ENCODE assay signal across 29 mouse cellular contexts in the genomic region with DNA sequence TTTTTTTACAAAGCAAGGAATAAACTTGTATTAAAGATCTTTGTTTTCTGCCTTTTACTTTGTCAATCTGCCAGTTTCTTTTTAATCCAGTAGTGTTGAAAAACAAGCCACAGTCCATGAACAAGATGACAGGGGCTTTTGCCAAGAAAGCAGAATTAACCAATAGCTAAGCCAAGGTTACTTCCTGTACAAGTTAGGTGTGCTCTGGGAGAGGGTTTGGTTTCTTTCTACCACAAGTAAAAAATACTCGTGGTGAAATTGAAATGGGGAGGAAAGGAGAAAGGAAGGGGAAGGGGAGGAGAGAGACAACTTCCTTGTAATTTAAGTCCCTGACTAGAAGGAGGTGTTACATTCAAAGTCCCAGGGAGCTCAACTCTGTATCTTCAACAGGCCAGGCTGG. TPM values are rescaled to one million over a fixed set of nuclear protein-coding genes. Genes with fewer than 3 reads are reported as not detected.
A peak's percentile ranks its signal among the peaks of the same experiment; 100 is the strongest.
DNase-seq lines count a peak whose midpoint lies in the region; ATAC-seq and TF ChIP-seq lines count a peak whose summit lies in the region.
"Had no signal": no experiment of that assay in that cellular context is flagged by ENCODE, and none has a peak within 500 bp of the region (broad histone marks: within the 10 kb centered on the region; RNA-seq: fewer than 3 reads in every experiment).

No protein-coding gene starts in this region.

- 25% methylated on average over 1 of the region's 1 CpGs for WGBS in kidney, adult 2 months
- 0% methylated on average over 1 of the region's 1 CpGs for whole genome bisulfite sequencing in macrophage (ENCODE audit: missing documents)
- WGBS in forebrain, embryonic 15.5 days, result 65% methylated on average over 1 of the region's 1 CpGs
- WGBS in kidney, embryonic 16.5 days, result 76% methylated on average over 1 of the region's 1 CpGs
- 74% methylated on average over 1 of the region's 1 CpGs for WGBS in intestine, embryonic 15.5 days

- TF ChIP-seq POLR2A in kidney, adult 2 months (IDR thresholded peaks at IDR 0.05; ENCODE audit: low read depth, low read length), result no peak
- no peak for TF ChIP-seq POLR2A in MEL (IDR thresholded peaks at IDR 0.05; ENCODE audit: control insufficient read depth in 1 of 2, insufficient read depth in 1 of 2, low read depth in 1 of 2, low read length in 2 of 2, poor library complexity in 1 of 2)
- no peak for TF ChIP-seq POLR2A in bone marrow macrophage, adult 2 months (IDR thresholded peaks at IDR 0.05; ENCODE audit: borderline replicate concordance, low read depth, low read length)

- TF ChIP-seq RAD21 in MEL (IDR thresholded peaks at IDR 0.05; ENCODE audit: low read depth, low read length), result no peak

- H3K4me1 ChIP-seq in kidney, adult 2 months (ENCODE audit: control insufficient read depth, insufficient read depth, low read length), result no peaks in the 10 kb centered on the region
- H3K4me1 ChIP-seq in MEL (ENCODE audit: control insufficient read depth in 1 of 2, insufficient read depth in 2 of 2, low read length in 2 of 2), result peaks cover 2 to 3% of the 10 kb centered on the region in 2 experiments; a peak in 3 of 4 replicates
- H3K4me1 ChIP-seq in bone marrow macrophage, adult 2 months (ENCODE audit: control insufficient read depth, insufficient read depth, low read length), result peaks cover 67% of the 10 kb centered on the region
- no peaks in the 10 kb centered on the region for H3K4me1 ChIP-seq in forebrain, embryonic 15.5 days
- H3K4me1 ChIP-seq in kidney, embryonic 16.5 days (ENCODE audit: insufficient read depth, low read length), result no peaks in the 10 kb centered on the region
- no peaks in the 10 kb centered on the region for H3K4me1 ChIP-seq in intestine, embryonic 15.5 days (replicated peaks)
- H3K4me1 ChIP-seq: embryonic facial prominence, embryonic 10.5 days; embryonic facial prominence, embryonic 15.5 days; forebrain, embryonic 12.5 days; hindbrain, embryonic 10.5 days; midbrain, embryonic 15.5 days; stomach, embryonic 15.5 days had no signal

- H3K36me3 ChIP-seq in kidney, adult 2 months (ENCODE audit: control insufficient read depth, insufficient read depth, low read length), result peaks cover 10% of the 10 kb centered on the region
- H3K36me3 ChIP-seq in MEL (ENCODE audit: control insufficient read depth in 1 of 2, insufficient read depth in 2 of 2, low read length in 2 of 2) (no peaks in the 10 kb centered on the region; a peak in 3 of 4 replicates), macrophage (ENCODE audit: inconsistent target) (peaks cover 18% of the 10 kb centered on the region)
- H3K36me3 ChIP-seq in forebrain, embryonic 15.5 days, result peaks cover 72% of the 10 kb centered on the region
- H3K36me3 ChIP-seq in kidney, embryonic 16.5 days (ENCODE audit: insufficient read depth, low read length), result peaks cover 52% of the 10 kb centered on the region
- 0 out of 2 replicates have a peak, but pooled peaks cover 13% of the 10 kb centered on the region for H3K36me3 ChIP-seq in intestine, embryonic 15.5 days

- H3K79me2 ChIP-seq in MEL (ENCODE audit: control insufficient read depth, insufficient read depth, low read length, poor library complexity) (no peaks in the 10 kb centered on the region), macrophage (ENCODE audit: inconsistent target) (peaks cover 51% of the 10 kb centered on the region)

- TF ChIP-seq CTCF in kidney, adult 2 months (conservative IDR thresholded peaks at IDR 0.05; ENCODE audit: insufficient read depth, insufficient read length, low read depth, low read length), result no peak
- TF ChIP-seq CTCF in MEL (IDR thresholded peaks at IDR 0.05 in 2 of 3, conservative IDR thresholded peaks at IDR 0.05 in 1 of 3; ENCODE audit: control insufficient read depth in 1 of 3, insufficient read depth in 1 of 3, low read depth in 2 of 3, low read length in 3 of 3, poor library complexity in 1 of 3, severe bottlenecking in 1 of 3), result no peak
- no peak for TF ChIP-seq CTCF in bone marrow macrophage, adult 2 months (IDR thresholded peaks at IDR 0.05; ENCODE audit: low read depth, low read length)

- H3K4me3 ChIP-seq in kidney, adult 2 months (ENCODE audit: insufficient read depth, low read depth, low read length), result no peak overlapping the region
- no peak overlapping the region for H3K4me3 ChIP-seq in MEL (ENCODE audit: control insufficient read depth in 1 of 2, insufficient read depth in 1 of 2, low read depth in 2 of 2, low read length in 2 of 2)
- peak overlapping the region; percentile 19; the same call in 1 of the 2 replicates for H3K4me3 ChIP-seq in bone marrow macrophage, adult 2 months (ENCODE audit: insufficient read depth, low read length)
- no peak overlapping the region for H3K4me3 ChIP-seq in macrophage (ENCODE audit: inconsistent target)
- no peak overlapping the region for H3K4me3 ChIP-seq in forebrain, embryonic 15.5 days
- no peak overlapping the region for H3K4me3 ChIP-seq in kidney, embryonic 16.5 days (ENCODE audit: low read length)
- no peak overlapping the region for H3K4me3 ChIP-seq in intestine, embryonic 15.5 days (replicated peaks)
- H3K4me3 ChIP-seq: embryonic facial prominence, embryonic 10.5 days; embryonic facial prominence, embryonic 15.5 days; forebrain, embryonic 12.5 days; heart, embryonic 12.5 days; hindbrain, embryonic 10.5 days; liver, embryonic 15.5 days; midbrain, embryonic 15.5 days; stomach, embryonic 15.5 days had no signal

- no peak overlapping the region for H3K9ac ChIP-seq in MEL (ENCODE audit: control insufficient read depth, low read depth, low read length, poor library complexity, severe bottlenecking)
- H3K9ac ChIP-seq in forebrain, embryonic 15.5 days (replicated peaks), result no peak overlapping the region
- H3K9ac ChIP-seq in kidney, embryonic 16.5 days (replicated peaks; ENCODE audit: low read length), result no peak overlapping the region
- H3K9ac ChIP-seq in intestine, embryonic 15.5 days, result no peak overlapping the region
- H3K9ac ChIP-seq: embryonic facial prominence, embryonic 15.5 days; forebrain, embryonic 12.5 days; heart, embryonic 12.5 days; liver, embryonic 15.5 days; midbrain, embryonic 15.5 days; stomach, embryonic 15.5 days had no signal

- no peak overlapping the region for H3K4me2 ChIP-seq in forebrain, embryonic 15.5 days (replicated peaks)
- H3K4me2 ChIP-seq in kidney, embryonic 16.5 days (replicated peaks; ENCODE audit: low read depth, low read length), result no peak overlapping the region
- no peak overlapping the region for H3K4me2 ChIP-seq in intestine, embryonic 15.5 days (replicated peaks)
- H3K4me2 ChIP-seq: embryonic facial prominence, embryonic 15.5 days; forebrain, embryonic 12.5 days; heart, embryonic 12.5 days; liver, embryonic 15.5 days; midbrain, embryonic 15.5 days; stomach, embryonic 15.5 days had no signal

- no peaks in the 10 kb centered on the region for H3K27me3 ChIP-seq in kidney, adult 2 months (replicated peaks; ENCODE audit: control insufficient read depth, insufficient read depth, low read length)
- H3K27me3 ChIP-seq in MEL (ENCODE audit: control insufficient read depth in 1 of 2, insufficient read depth in 2 of 2, low read length in 2 of 2), result no peaks in the 10 kb centered on the region
- no peaks in the 10 kb centered on the region for H3K27me3 ChIP-seq in forebrain, embryonic 15.5 days
- no peaks in the 10 kb centered on the region for H3K27me3 ChIP-seq in kidney, embryonic 16.5 days (ENCODE audit: insufficient read depth, low read length)
- no peaks in the 10 kb centered on the region for H3K27me3 ChIP-seq in intestine, embryonic 15.5 days (replicated peaks)
- H3K27me3 ChIP-seq: embryonic facial prominence, embryonic 15.5 days; forebrain, embryonic 12.5 days; heart, embryonic 12.5 days; liver, embryonic 15.5 days; midbrain, embryonic 15.5 days; stomach, embryonic 15.5 days had no signal

- H3K27ac ChIP-seq in kidney, adult 2 months (ENCODE audit: insufficient read depth, low read depth, low read length), result no peak overlapping the region
- H3K27ac ChIP-seq in MEL (ENCODE audit: control insufficient read depth, low read depth, low read length) (peak overlapping the region; percentile 4; the same call in 1 of the 2 replicates), macrophage (peak overlapping the region; percentile 99)
- peak overlapping the region; percentile 100 for H3K27ac ChIP-seq in bone marrow macrophage, adult 2 months (ENCODE audit: insufficient read depth, low read depth, low read length)
- H3K27ac ChIP-seq in forebrain, embryonic 15.5 days (replicated peaks), result no peak overlapping the region
- H3K27ac ChIP-seq in kidney, embryonic 16.5 days (ENCODE audit: low read length), result no peak overlapping the region
- H3K27ac ChIP-seq in intestine, embryonic 15.5 days, result no peak overlapping the region
- H3K27ac ChIP-seq: embryonic facial prominence, embryonic 10.5 days; embryonic facial prominence, embryonic 15.5 days; forebrain, embryonic 12.5 days; hindbrain, embryonic 10.5 days; liver, embryonic 15.5 days; midbrain, embryonic 15.5 days; stomach, embryonic 15.5 days had no signal

- H3K9me3 ChIP-seq in MEL (replicated peaks; ENCODE audit: insufficient read depth, low read length), result no peaks in the 10 kb centered on the region
- no peaks in the 10 kb centered on the region for H3K9me3 ChIP-seq in forebrain, embryonic 15.5 days
- H3K9me3 ChIP-seq in kidney, embryonic 16.5 days (ENCODE audit: low read length), result no peaks in the 10 kb centered on the region
- no peaks in the 10 kb centered on the region for H3K9me3 ChIP-seq in intestine, embryonic 15.5 days
- H3K9me3 ChIP-seq: embryonic facial prominence, embryonic 10.5 days; embryonic facial prominence, embryonic 15.5 days; forebrain, embryonic 12.5 days; heart, embryonic 12.5 days; hindbrain, embryonic 10.5 days; liver, embryonic 15.5 days; midbrain, embryonic 15.5 days; stomach, embryonic 15.5 days had no signal

- TF ChIP-seq EP300 in MEL (IDR thresholded peaks at IDR 0.05; ENCODE audit: low read depth in 1 of 2, low read length in 2 of 2), result no peak

- ATAC-seq in forebrain, embryonic 15.5 days (replicated peaks), result no peak
- ATAC-seq in kidney, embryonic 16.5 days (ENCODE audit: low FRiP score, low TSS enrichment), result no peak
- ATAC-seq in intestine, embryonic 15.5 days, result no peak
- ATAC-seq: CD4-positive, CD25-positive, alpha-beta regulatory T cell, adult 4 months; hindbrain, embryonic 16.5 days; midbrain, embryonic 15.5 days had no signal

- peak; percentile 37 for DNase-seq in kidney, adult 2 months
- no peak for DNase-seq in kidney, postnatal 14 days
- peak; percentile 26 for DNase-seq in MEL (ENCODE audit: low read depth, low spot score)
- DNase-seq: adrenal gland, postnatal 14 days; cerebellum, adult 2 months; cerebellum, postnatal 14 days; gastrocnemius, postnatal 14 days; heart, adult 18-20 months; kidney, adult 8-10 months; kidney, postnatal 10 days; left cerebral cortex, postnatal 4 days; lung, postnatal 36 days; right cerebral cortex, postnatal 25 days; thymus, postnatal 14 days had no signal

RNA-seq across cellular contexts. Expression of a gene that starts 31.3 kb away (rescaled TPM):
- 62.8 and 71.2 TPM in 2 replicates for polyA plus RNA-seq in kidney, adult 2 months (2012; rRNA removed)
- total RNA-seq in MEL (2012; rRNA removed), result 0.08 and 0.10 TPM in 2 replicates
- polyA plus RNA-seq in MEL (2012; ENCODE audit: insufficient read depth in 1 of 2, insufficient read length in 2 of 2, low read depth in 1 of 2, low replicate concordance in 2 of 2, missing spikeins in 1 of 2), result under 1 TPM in 1 of 2 experiments, not detected in 1; 0.19 TPM
- 0.64 and 1.4 TPM in 2 replicates for polyA plus RNA-seq in bone marrow macrophage, adult 2 months (2012; ENCODE audit: insufficient read depth, insufficient read length, missing spikeins)
- total RNA-seq in macrophage (2018; cell fraction: chromatin; rRNA removed), result 1 to 10 TPM; 1.1 to 6.3 (median 2.7) TPM
- 1 to 10 TPM; 1.8 to 6.9 (median 3.5) TPM for total RNA-seq in macrophage (2018; cell fraction: cytosol; rRNA removed)
- 10 to 100 TPM in 1 of 26 experiments, 1 to 10 TPM in 25; 2.8 to 10.1 (median 4.9) TPM for total RNA-seq in macrophage (2018; cell fraction: nucleus; rRNA removed)
- 2.1 to 4.9 TPM (median 3.5 TPM) in 3 replicates for polyA plus RNA-seq in macrophage (2018)
- polyA plus RNA-seq in forebrain, embryonic 15.5 days (2015; fragmentation: Nextera tagmentation; extraction: Ambion mirVana), result 0.27 and 0.36 TPM in 2 replicates
- 46.7 and 48.3 TPM in 2 replicates for polyA plus RNA-seq in kidney, embryonic 16.5 days (2015; fragmentation: Nextera tagmentation; extraction: Ambion mirVana)
- 73.9 and 82.5 TPM in 2 replicates for polyA plus RNA-seq in intestine, embryonic 15.5 days (2015; fragmentation: Nextera tagmentation; extraction: Ambion mirVana)

RNA-seq across cellular contexts. Expression of a gene that starts 48.7 kb away (rescaled TPM):
- 556 and 574 TPM in 2 replicates for polyA plus RNA-seq in kidney, adult 2 months (2012; rRNA removed)
- total RNA-seq in MEL (2012; rRNA removed), result 33.5 and 37.6 TPM in 2 replicates
- polyA plus RNA-seq in MEL (2012; ENCODE audit: insufficient read depth in 1 of 2, insufficient read length in 2 of 2, low read depth in 1 of 2, low replicate concordance in 2 of 2, missing spikeins in 1 of 2), result 10 to 100 TPM in 1 of 2 experiments, not detected in 1; 60.6 TPM
- polyA plus RNA-seq in bone marrow macrophage, adult 2 months (2012; ENCODE audit: insufficient read depth, insufficient read length, missing spikeins), result 392 and 427 TPM in 2 replicates
- total RNA-seq in macrophage (2018; cell fraction: chromatin; rRNA removed), result 100 to 1,000 TPM; 101 to 757 (median 226) TPM
- total RNA-seq in macrophage (2018; cell fraction: cytosol; rRNA removed), result 1,000 to 10,000 TPM in 1 of 26 experiments, 100 to 1,000 TPM in 25; 168 to 1,050 (median 432) TPM
- total RNA-seq in macrophage (2018; cell fraction: nucleus; rRNA removed), result 1,000 to 10,000 TPM in 5 of 26 experiments, 100 to 1,000 TPM in 21; 283 to 1,667 (median 734) TPM
- polyA plus RNA-seq in macrophage (2018), result 523 to 1,267 TPM (median 707 TPM) in 3 replicates
- 210 and 227 TPM in 2 replicates for polyA plus RNA-seq in forebrain, embryonic 15.5 days (2015; fragmentation: Nextera tagmentation; extraction: Ambion mirVana)
- polyA plus RNA-seq in kidney, embryonic 16.5 days (2015; fragmentation: Nextera tagmentation; extraction: Ambion mirVana), result 405 and 416 TPM in 2 replicates
- 210 and 215 TPM in 2 replicates for polyA plus RNA-seq in intestine, embryonic 15.5 days (2015; fragmentation: Nextera tagmentation; extraction: Ambion mirVana)

Comparison
In these comparisons a context has a peak if more than half of its experiments do, and no peak if none do; other contexts are left out.
1. H3K27ac ChIP-seq: peak in MEL (single experiment), bone marrow macrophage, adult 2 months (single experiment) and macrophage (single experiment); none in kidney, adult 2 months (single experiment), forebrain, embryonic 15.5 days (single experiment), kidney, embryonic 16.5 days (single experiment) and intestine, embryonic 15.5 days (single experiment).